Mouse (Mus musculus): ENCODE measurements at regions not wholly inside any gene's neighbourhood (a gene's known extent, or its start where the extent isn't known, plus 50 kb on each side); places are given as distances from the start of the nearest gene placed in this dataset.

GRCm38 (mm10) chr19:14772794-14773193 lies 174.9 kb upstream of the Tle4 start:
- peaks cover 9% of the 10 kb centered on the region for H3K27me3 ChIP-seq (ENCODE audit: insufficient read depth, poor library complexity, severe bottlenecking)
- no peak for DNase-seq (ENCODE audit: low spot score)
- 63% methylated on average over 2 of the region's 2 CpGs for WGBS
- no peak overlapping the region for H3K27ac ChIP-seq
- H3K4me3 ChIP-seq: no peak overlapping the region
- H3K4me1 ChIP-seq: 0 out of 2 replicates have a peak, but pooled peaks cover 6% of the 10 kb centered on the region
- no peaks in the 10 kb centered on the region for H3K9me3 ChIP-seq
- H3K36me3 ChIP-seq: no peaks in the 10 kb centered on the region

GRCm38 (mm10) chr19:14752646-14753045 lies 154.8 kb upstream of the Tle4 start:
- Histone ChIP-seq H3K9me3 (no peaks in the 10 kb centered on the region), H3K4me3 (no peak overlapping the region), H3K4me1 (no peaks in the 10 kb centered on the region), H3K27ac (no peak overlapping the region), H3K27me3 (ENCODE audit: insufficient read depth, poor library complexity, severe bottlenecking) (0 out of 2 replicates have a peak, but pooled peaks cover 6% of the 10 kb centered on the region), H3K36me3 (no peaks in the 10 kb centered on the region)
- DNase-seq (ENCODE audit: low spot score): no peak

- Histone ChIP-seq H3K27me3 (ENCODE audit: insufficient read depth, poor library complexity, severe bottlenecking) (no peaks in the 10 kb centered on the region), H3K9me3 (no peaks in the 10 kb centered on the region), H3K36me3 (no peaks in the 10 kb centered on the region), H3K4me1 (no peaks in the 10 kb centered on the region), H3K4me3 (no peak overlapping the region), H3K27ac (no peak overlapping the region)
- 84% methylated on average over 3 of the region's 3 CpGs for WGBS
- no peak for DNase-seq (ENCODE audit: low spot score)
Observed at GRCm38 (mm10) chr19:14742361-14742760, 144.5 kb upstream of the Tle4 start.

- DNase-seq (ENCODE audit: low spot score): no peak
- 91% methylated on average over 1 of the region's 1 CpGs for WGBS
Observed at GRCm38 (mm10) chr19:14740936-14741335, 143.1 kb upstream of the Tle4 start.

GRCm38 (mm10) chr19:14740139-14740538 lies 142.3 kb upstream of the Tle4 start:
- H3K4me3 ChIP-seq: no peak overlapping the region
- no peak for DNase-seq (ENCODE audit: low spot score)
- WGBS: 83% methylated on average over 1 of the region's 1 CpGs

More at GRCm38 (mm10) chr19:14740936-14741335, 143.1 kb upstream of the Tle4 start:
- Histone ChIP-seq H3K27ac (no peak overlapping the region), H3K36me3 (no peaks in the 10 kb centered on the region), H3K4me1 (no peaks in the 10 kb centered on the region), H3K9me3 (no peaks in the 10 kb centered on the region), H3K27me3 (ENCODE audit: insufficient read depth, poor library complexity, severe bottlenecking) (no peaks in the 10 kb centered on the region), H3K4me3 (no peak overlapping the region)

GRCm38 (mm10) chr19:14736514-14736913 lies 138.7 kb upstream of the Tle4 start:
- DNase-seq (ENCODE audit: low spot score): no peak
- no peaks in the 10 kb centered on the region for H3K36me3 ChIP-seq
- H3K27me3 ChIP-seq (ENCODE audit: insufficient read depth, poor library complexity, severe bottlenecking): no peaks in the 10 kb centered on the region
- no peaks in the 10 kb centered on the region for H3K4me1 ChIP-seq
- H3K4me3 ChIP-seq: no peak overlapping the region
- H3K9me3 ChIP-seq: no peaks in the 10 kb centered on the region
- H3K27ac ChIP-seq: no peak overlapping the region
- WGBS: 76% methylated on average over 1 of the region's 1 CpGs

More at GRCm38 (mm10) chr19:14740139-14740538, 142.3 kb upstream of the Tle4 start:
- Histone ChIP-seq H3K36me3 (no peaks in the 10 kb centered on the region), H3K4me1 (no peaks in the 10 kb centered on the region), H3K27ac (no peak overlapping the region), H3K9me3 (no peaks in the 10 kb centered on the region), H3K27me3 (ENCODE audit: insufficient read depth, poor library complexity, severe bottlenecking) (no peaks in the 10 kb centered on the region)

GRCm38 (mm10) chr19:14725329-14725728 lies 127.5 kb upstream of the Tle4 start:
- H3K27ac ChIP-seq: no peak overlapping the region
- H3K36me3 ChIP-seq: no peaks in the 10 kb centered on the region
- 70% methylated on average over 3 of the region's 3 CpGs for WGBS
- H3K9me3 ChIP-seq: no peaks in the 10 kb centered on the region
- no peak for DNase-seq (ENCODE audit: low spot score)
- H3K4me1 ChIP-seq: no peaks in the 10 kb centered on the region
- no peak overlapping the region for H3K4me3 ChIP-seq
- no peaks in the 10 kb centered on the region for H3K27me3 ChIP-seq (ENCODE audit: insufficient read depth, poor library complexity, severe bottlenecking)

- no peaks in the 10 kb centered on the region for H3K4me1 ChIP-seq
- H3K4me3 ChIP-seq: no peak overlapping the region
- no peak overlapping the region for H3K27ac ChIP-seq
- H3K27me3 ChIP-seq (ENCODE audit: insufficient read depth, poor library complexity, severe bottlenecking): no peaks in the 10 kb centered on the region
- no peaks in the 10 kb centered on the region for H3K36me3 ChIP-seq
- no peaks in the 10 kb centered on the region for H3K9me3 ChIP-seq
- no peak for DNase-seq (ENCODE audit: low spot score)
- WGBS: 66% methylated on average over 4 of the region's 4 CpGs
Observed at GRCm38 (mm10) chr19:14724637-14725036, 126.8 kb upstream of the Tle4 start.

- Histone ChIP-seq H3K9me3 (no peaks in the 10 kb centered on the region), H3K36me3 (no peaks in the 10 kb centered on the region), H3K27ac (no peak overlapping the region), H3K4me3 (no peak overlapping the region), H3K4me1 (no peaks in the 10 kb centered on the region), H3K27me3 (ENCODE audit: insufficient read depth, poor library complexity, severe bottlenecking) (no peaks in the 10 kb centered on the region)
- no peak for DNase-seq (ENCODE audit: low spot score)
- 83% methylated on average over 2 of the region's 2 CpGs for WGBS
Observed at GRCm38 (mm10) chr19:14705791-14706190, 107.9 kb upstream of the Tle4 start.

GRCm38 (mm10) chr19:14701116-14701515 lies 103.3 kb upstream of the Tle4 start:
- no peaks in the 10 kb centered on the region for H3K36me3 ChIP-seq
- WGBS: 86% methylated on average over 4 of the region's 4 CpGs
- no peak overlapping the region for H3K27ac ChIP-seq
- H3K9me3 ChIP-seq: no peaks in the 10 kb centered on the region
- no peak for DNase-seq (ENCODE audit: low spot score)
- H3K4me1 ChIP-seq: no peaks in the 10 kb centered on the region
- no peaks in the 10 kb centered on the region for H3K27me3 ChIP-seq (ENCODE audit: insufficient read depth, poor library complexity, severe bottlenecking)
- H3K4me3 ChIP-seq: no peak overlapping the region

GRCm38 (mm10) chr19:14695369-14695768 lies 97.5 kb upstream of the Tle4 start:
- Histone ChIP-seq H3K9me3 (no peaks in the 10 kb centered on the region), H3K27ac (no peak overlapping the region), H3K36me3 (no peaks in the 10 kb centered on the region), H3K4me3 (no peak overlapping the region), H3K4me1 (no peaks in the 10 kb centered on the region), H3K27me3 (ENCODE audit: insufficient read depth, poor library complexity, severe bottlenecking) (no peaks in the 10 kb centered on the region)
- no peak for DNase-seq (ENCODE audit: low spot score)
- 88% methylated on average over 10 of the region's 10 CpGs for WGBS

- Histone ChIP-seq H3K9me3 (no peaks in the 10 kb centered on the region), H3K27ac (no peak overlapping the region), H3K4me3 (no peak overlapping the region), H3K36me3 (no peaks in the 10 kb centered on the region), H3K4me1 (no peaks in the 10 kb centered on the region), H3K27me3 (ENCODE audit: insufficient read depth, poor library complexity, severe bottlenecking) (no peaks in the 10 kb centered on the region)
- DNase-seq (ENCODE audit: low spot score): no peak
Observed at GRCm38 (mm10) chr19:14692183-14692582, 94.3 kb upstream of the Tle4 start.

- Histone ChIP-seq H3K9me3 (no peaks in the 10 kb centered on the region), H3K4me1 (no peaks in the 10 kb centered on the region), H3K27ac (no peak overlapping the region), H3K36me3 (no peaks in the 10 kb centered on the region), H3K4me3 (no peak overlapping the region), H3K27me3 (ENCODE audit: insufficient read depth, poor library complexity, severe bottlenecking) (no peaks in the 10 kb centered on the region)
- no peak for DNase-seq (ENCODE audit: low spot score)
- WGBS: 96% methylated on average over 1 of the region's 1 CpGs
Observed at GRCm38 (mm10) chr19:14685628-14686027, 87.8 kb upstream of the Tle4 start.

GRCm38 (mm10) chr19:14684669-14685068 lies 86.8 kb upstream of the Tle4 start:
- WGBS: 84% methylated on average over 3 of the region's 3 CpGs
- H3K4me3 ChIP-seq: no peak overlapping the region
- no peaks in the 10 kb centered on the region for H3K4me1 ChIP-seq
- H3K27me3 ChIP-seq (ENCODE audit: insufficient read depth, poor library complexity, severe bottlenecking): no peaks in the 10 kb centered on the region
- no peaks in the 10 kb centered on the region for H3K36me3 ChIP-seq
- DNase-seq (ENCODE audit: low spot score): no peak
- H3K9me3 ChIP-seq: no peaks in the 10 kb centered on the region
- no peak overlapping the region for H3K27ac ChIP-seq
